Mouse (Mus musculus) embryo, embryonic 10.5 days (tissue): Measurements from ENCODE around the gene 1700029H14Rik.

Source experiments
- DNase-seq: peaks from one replicate; pipeline ENCODE4 v3.0.0-alpha.2; 2015; ENCODE audit warnings: low spot score

Gene 1700029H14Rik

GRCm38 (mm10) chr8:13541526-13541925, 20.7 kb downstream of the 1700029H14Rik start:
- DNase-seq, result no peak

- DNase-seq, result no peak
Measured at GRCm38 (mm10) chr8:13540122-13540521, 22.1 kb downstream of the 1700029H14Rik start.

GRCm38 (mm10) chr8:13538821-13539220, 23.4 kb downstream of the 1700029H14Rik start:
- no peak for DNase-seq

- no peak for DNase-seq
Measured at GRCm38 (mm10) chr8:13537102-13537501, 25.2 kb downstream of the 1700029H14Rik start.

GRCm38 (mm10) chr8:13533123-13533522, 29.1 kb downstream of the 1700029H14Rik start:
- no peak for DNase-seq

GRCm38 (mm10) chr8:13531602-13532171, 30.6 kb downstream of the 1700029H14Rik start:
- DNase-seq, result no peak

- no peak for DNase-seq
Measured at GRCm38 (mm10) chr8:13530941-13531340, 31.3 kb downstream of the 1700029H14Rik start.

GRCm38 (mm10) chr8:13530401-13530800, 31.9 kb downstream of the 1700029H14Rik start:
- DNase-seq, result no peak

- no peak for DNase-seq
Measured at GRCm38 (mm10) chr8:13529891-13530316, 32.4 kb downstream of the 1700029H14Rik start.

- DNase-seq, result no peak
Measured at GRCm38 (mm10) chr8:13529011-13529840, 33.0 kb downstream of the 1700029H14Rik start.

GRCm38 (mm10) chr8:13521392-13521791, 40.9 kb downstream of the 1700029H14Rik start:
- no peak for DNase-seq

- DNase-seq, result no peak
Measured at GRCm38 (mm10) chr8:13520349-13520748, 41.9 kb downstream of the 1700029H14Rik start.

GRCm38 (mm10) chr8:13519503-13519902, 42.8 kb downstream of the 1700029H14Rik start:
- no peak for DNase-seq

GRCm38 (mm10) chr8:13517284-13517781, 44.9 kb downstream of the 1700029H14Rik start:
- DNase-seq, result no peak

GRCm38 (mm10) chr8:13516728-13517127, 45.5 kb downstream of the 1700029H14Rik start:
- DNase-seq, result no peak

GRCm38 (mm10) chr8:13516011-13516442, 46.2 kb downstream of the 1700029H14Rik start:
- no peak for DNase-seq

GRCm38 (mm10) chr8:13513556-13514370, 48.5 kb downstream of the 1700029H14Rik start:
- DNase-seq, result no peak

GRCm38 (mm10) chr8:13512677-13513076, 49.6 kb downstream of the 1700029H14Rik start:
- no peak for DNase-seq

GRCm38 (mm10) chr8:13512016-13512415, 50.2 kb downstream of the 1700029H14Rik start:
- DNase-seq, result no peak

GRCm38 (mm10) chr8:13507284-13507937, 54.9 kb downstream of the 1700029H14Rik start:
- DNase-seq, result no peak

- DNase-seq, result no peak
Measured at GRCm38 (mm10) chr8:13506849-13507248, 55.4 kb downstream of the 1700029H14Rik start.
